Mouse (Mus musculus): Measurements from ENCODE around the gene Ttc4. TPM values are rescaled to one million over a fixed set of nuclear protein-coding genes. Genes with fewer than 3 reads are reported as not detected.
A peak's percentile ranks its signal among the peaks of the same experiment; 100 is the strongest.

Gene Ttc4
- polyA plus RNA-seq, 1 experiment from 2014 or later: 106 TPM

DNA sequence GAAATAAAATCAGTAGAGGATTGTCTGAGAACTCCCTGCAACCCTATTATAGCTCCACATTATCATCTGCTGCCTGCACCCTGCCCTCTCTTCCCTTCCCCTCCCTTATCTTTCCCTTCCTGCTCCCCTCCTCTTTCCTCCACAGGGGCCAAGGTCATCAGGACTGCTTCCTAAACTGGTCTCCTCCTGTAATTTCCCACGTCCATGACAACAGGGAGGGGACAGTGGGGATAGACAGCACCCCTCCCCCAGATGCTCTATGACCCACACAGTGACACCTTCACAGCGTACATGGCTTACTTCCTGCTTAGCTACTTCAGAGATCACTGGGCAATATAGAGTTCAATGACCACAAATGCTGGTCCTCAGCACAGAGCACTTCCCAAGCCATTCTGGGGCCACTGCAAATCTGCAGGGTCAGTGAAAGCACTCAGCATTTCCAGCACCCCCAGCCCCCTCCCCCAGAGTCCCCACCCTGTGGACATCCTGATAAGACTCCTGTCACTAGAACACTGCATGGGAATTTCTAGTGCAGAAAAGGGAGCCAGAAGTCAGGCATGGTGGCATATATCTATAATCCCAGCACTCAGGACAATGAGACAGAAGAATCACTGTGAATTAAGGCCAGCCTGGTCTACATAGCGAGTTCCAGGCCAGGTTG is 10.0 kb upstream of the Ttc4 start:
- H3K27me3 ChIP-seq: no peaks in the 10 kb centered on the region
- 0 out of 2 replicates have a peak, but pooled peaks cover 2% of the 10 kb centered on the region for H3K9me3 ChIP-seq
- H3K27ac ChIP-seq: no peak overlapping the region
- no peaks in the 10 kb centered on the region for H3K4me1 ChIP-seq
- H3K36me3 ChIP-seq: no peaks in the 10 kb centered on the region
- no peak overlapping the region for H3K4me3 ChIP-seq
- 45% methylated on average over 3 of the region's 3 CpGs for WGBS
- ATAC-seq (ENCODE audit: insufficient number of reproducible peaks, insufficient read depth, low FRiP score, low TSS enrichment): no peak
- H3K9ac ChIP-seq: no peak overlapping the region
- no peak overlapping the region for H3K4me2 ChIP-seq (replicated peaks)

- 53% methylated on average over 2 of the region's 2 CpGs for WGBS
- no peak overlapping the region for H3K4me3 ChIP-seq
- H3K27ac ChIP-seq: no peak overlapping the region
- peaks cover 7% of the 10 kb centered on the region for H3K4me1 ChIP-seq
- H3K9me3 ChIP-seq: 0 out of 2 replicates have a peak, but pooled peaks cover 2% of the 10 kb centered on the region
- no peak overlapping the region for H3K9ac ChIP-seq
- no peaks in the 10 kb centered on the region for H3K27me3 ChIP-seq
- ATAC-seq (ENCODE audit: insufficient number of reproducible peaks, insufficient read depth, low FRiP score, low TSS enrichment): no peak
- peaks cover 11% of the 10 kb centered on the region for H3K36me3 ChIP-seq
- H3K4me2 ChIP-seq (replicated peaks): no peak overlapping the region
Measured at GRCm38 (mm10) chr4:106680955-106681354, 2.2 kb upstream of the Ttc4 start.

DNA sequence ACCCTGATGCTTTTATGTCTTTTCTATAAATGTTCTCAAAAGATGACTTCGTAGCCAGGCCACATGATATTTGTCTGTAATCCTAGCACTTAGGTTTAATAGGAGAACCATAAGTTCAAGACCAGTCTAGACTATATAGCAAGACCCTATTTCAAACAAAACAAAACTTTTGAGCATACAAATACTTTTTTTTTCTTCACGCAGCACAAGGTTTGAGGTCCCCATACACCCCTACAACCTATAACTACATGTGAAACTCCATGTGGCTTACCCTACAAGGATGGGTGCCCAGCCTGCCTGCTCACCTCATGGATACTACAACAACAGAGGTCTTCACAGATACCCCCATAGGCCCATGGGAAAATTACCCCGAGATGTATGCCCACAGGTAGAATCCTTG is 408 bp upstream of the Ttc4 start:
- 38% methylated on average over 3 of the region's 3 CpGs for WGBS
- Histone ChIP-seq H3K9me3 (no peaks in the 10 kb centered on the region), H3K4me1 (peaks cover 7% of the 10 kb centered on the region), H3K4me2 (replicated peaks) (peak overlapping the region; percentile 88), H3K4me3 (peak overlapping the region; percentile 75), H3K9ac (no peak overlapping the region), H3K27ac (no peak overlapping the region), H3K27me3 (no peaks in the 10 kb centered on the region), H3K36me3 (peaks cover 27% of the 10 kb centered on the region)
- ATAC-seq (ENCODE audit: insufficient number of reproducible peaks, insufficient read depth, low FRiP score, low TSS enrichment): no peak

DNA sequence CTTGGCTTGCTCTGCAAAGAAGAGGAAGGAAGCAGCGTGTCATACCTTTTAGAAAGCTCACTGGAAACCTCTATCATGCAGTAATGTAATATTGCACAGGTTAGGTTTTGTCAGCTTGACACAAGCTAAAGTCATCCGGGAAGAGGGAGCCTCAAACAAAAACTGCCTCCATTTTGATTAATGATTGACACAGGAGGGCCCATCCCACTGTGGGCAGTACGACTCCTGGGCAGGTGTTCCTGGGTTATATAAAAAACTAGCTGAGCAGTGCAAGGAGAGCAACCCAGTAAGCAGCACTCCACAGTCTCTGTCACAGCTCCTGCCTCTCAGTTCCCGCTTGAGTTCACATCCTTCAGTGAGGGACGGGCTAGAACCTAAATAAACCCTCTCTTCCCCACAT is 2.0 kb downstream of the Ttc4 start:
- Histone ChIP-seq H3K4me3 (no peak overlapping the region), H3K27ac (no peak overlapping the region), H3K27me3 (no peaks in the 10 kb centered on the region), H3K4me1 (peaks cover 7% of the 10 kb centered on the region), H3K36me3 (peaks cover 51% of the 10 kb centered on the region), H3K9me3 (no peaks in the 10 kb centered on the region), H3K4me2 (replicated peaks) (no peak overlapping the region), H3K9ac (no peak overlapping the region)
- ATAC-seq (ENCODE audit: insufficient number of reproducible peaks, insufficient read depth, low FRiP score, low TSS enrichment): no peak
- 86% methylated on average over 5 of the region's 5 CpGs for WGBS

DNA sequence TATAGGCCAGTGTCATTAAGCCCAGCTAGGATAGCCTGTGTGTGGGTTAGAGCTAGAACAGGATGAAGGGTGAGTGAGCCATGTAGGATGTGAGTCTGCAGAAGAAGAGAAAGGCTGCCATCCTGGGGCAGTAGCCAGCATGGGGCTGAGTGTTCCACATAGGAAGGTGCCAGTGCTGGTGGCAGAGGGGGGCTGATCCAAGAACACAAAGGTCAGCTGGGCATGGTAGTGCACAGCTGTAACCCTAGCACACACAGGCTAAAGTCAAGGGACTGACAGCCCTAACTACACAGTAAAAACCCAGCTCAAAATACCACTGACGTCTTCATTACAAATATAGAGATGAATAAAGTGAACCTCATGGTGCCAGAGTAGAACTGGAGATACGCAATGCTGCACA is 12.2 kb downstream of the Ttc4 start:
- 91% methylated on average over 2 of the region's 2 CpGs for WGBS
- Histone ChIP-seq H3K4me3 (no peak overlapping the region), H3K9ac (no peak overlapping the region), H3K27me3 (no peaks in the 10 kb centered on the region), H3K4me1 (no peaks in the 10 kb centered on the region), H3K27ac (no peak overlapping the region), H3K36me3 (peaks cover 98% of the 10 kb centered on the region), H3K9me3 (no peaks in the 10 kb centered on the region), H3K4me2 (replicated peaks) (no peak overlapping the region)
- no peak for ATAC-seq (ENCODE audit: insufficient number of reproducible peaks, insufficient read depth, low FRiP score, low TSS enrichment)

DNA sequence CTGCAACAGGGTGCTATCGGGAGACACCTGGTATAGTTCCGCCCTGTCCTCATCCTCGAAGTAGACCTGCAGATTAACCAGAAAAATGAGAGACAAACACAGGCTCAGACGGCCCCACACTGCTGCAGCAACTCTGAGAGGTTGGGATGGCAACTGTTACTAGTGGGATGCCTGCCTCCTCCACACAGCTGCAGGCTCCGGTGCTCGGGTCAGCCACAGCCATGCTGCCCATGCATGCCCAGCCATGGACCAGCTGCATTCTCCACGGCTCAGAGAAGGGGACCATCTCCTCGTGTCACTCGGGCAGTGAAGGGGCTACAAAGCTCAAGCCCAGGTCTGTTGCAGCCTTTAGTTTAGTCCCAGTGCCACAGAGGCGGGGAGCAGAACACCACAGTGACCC is 13.1 kb downstream of the Ttc4 start:
- Histone ChIP-seq H3K4me2 (replicated peaks) (no peak overlapping the region), H3K4me1 (no peaks in the 10 kb centered on the region), H3K36me3 (peaks cover 98% of the 10 kb centered on the region), H3K9ac (no peak overlapping the region), H3K9me3 (no peaks in the 10 kb centered on the region), H3K4me3 (no peak overlapping the region), H3K27ac (no peak overlapping the region), H3K27me3 (no peaks in the 10 kb centered on the region)
- no peak for ATAC-seq (ENCODE audit: insufficient number of reproducible peaks, insufficient read depth, low FRiP score, low TSS enrichment)
- WGBS: 92% methylated on average over 10 of the region's 10 CpGs

- WGBS: 95% methylated on average over 2 of the region's 2 CpGs
- H3K9ac ChIP-seq: no peak overlapping the region
- no peaks in the 10 kb centered on the region for H3K27me3 ChIP-seq
- ATAC-seq (ENCODE audit: insufficient number of reproducible peaks, insufficient read depth, low FRiP score, low TSS enrichment): no peak
- H3K4me2 ChIP-seq (replicated peaks): no peak overlapping the region
- H3K27ac ChIP-seq: no peak overlapping the region
- peaks cover 98% of the 10 kb centered on the region for H3K36me3 ChIP-seq
- H3K9me3 ChIP-seq: no peaks in the 10 kb centered on the region
- H3K4me1 ChIP-seq: no peaks in the 10 kb centered on the region
- no peak overlapping the region for H3K4me3 ChIP-seq
Measured at GRCm38 (mm10) chr4:106665269-106665668, 13.5 kb downstream of the Ttc4 start.

GRCm38 (mm10) chr4:106664697-106665096 is 14.0 kb downstream of the Ttc4 start:
- WGBS: 91% methylated on average over 6 of the region's 6 CpGs
- Histone ChIP-seq H3K4me1 (no peaks in the 10 kb centered on the region), H3K36me3 (peaks cover 98% of the 10 kb centered on the region), H3K4me2 (replicated peaks) (no peak overlapping the region), H3K4me3 (no peak overlapping the region), H3K27me3 (no peaks in the 10 kb centered on the region), H3K9ac (no peak overlapping the region), H3K9me3 (no peaks in the 10 kb centered on the region), H3K27ac (no peak overlapping the region)
- ATAC-seq (ENCODE audit: insufficient number of reproducible peaks, insufficient read depth, low FRiP score, low TSS enrichment): no peak

DNA sequence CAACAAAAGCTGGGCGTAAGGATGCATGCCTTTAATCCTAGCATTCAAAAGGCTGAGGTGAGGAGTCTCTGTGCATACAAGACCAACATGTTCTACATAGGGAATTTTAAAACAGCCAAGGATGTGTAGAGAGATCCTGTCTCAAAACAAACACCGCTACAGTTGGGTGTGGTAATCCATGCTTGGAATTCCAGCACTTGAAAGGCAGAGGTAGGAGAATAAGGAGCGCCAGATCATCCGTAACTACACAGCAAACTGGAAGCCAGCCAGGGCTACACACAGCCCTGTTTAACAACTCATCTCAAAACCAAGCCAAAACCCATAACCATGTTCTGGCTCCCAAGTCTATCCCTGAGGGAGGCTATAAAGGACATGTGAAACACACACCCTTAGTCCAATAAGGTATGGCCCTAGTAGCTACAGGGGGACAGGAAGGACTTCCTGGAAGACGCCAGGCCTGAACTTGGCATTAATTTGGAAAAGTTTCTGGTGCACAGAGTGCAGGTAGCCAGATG is 14.7 kb downstream of the Ttc4 start:
- WGBS: 92% methylated on average over 5 of the region's 5 CpGs
- Histone ChIP-seq H3K27me3 (no peaks in the 10 kb centered on the region), H3K4me1 (no peaks in the 10 kb centered on the region), H3K4me2 (replicated peaks) (no peak overlapping the region), H3K9ac (no peak overlapping the region), H3K36me3 (peaks cover 96% of the 10 kb centered on the region), H3K4me3 (no peak overlapping the region), H3K9me3 (no peaks in the 10 kb centered on the region), H3K27ac (no peak overlapping the region)
- no peak for ATAC-seq (ENCODE audit: insufficient number of reproducible peaks, insufficient read depth, low FRiP score, low TSS enrichment)

DNA sequence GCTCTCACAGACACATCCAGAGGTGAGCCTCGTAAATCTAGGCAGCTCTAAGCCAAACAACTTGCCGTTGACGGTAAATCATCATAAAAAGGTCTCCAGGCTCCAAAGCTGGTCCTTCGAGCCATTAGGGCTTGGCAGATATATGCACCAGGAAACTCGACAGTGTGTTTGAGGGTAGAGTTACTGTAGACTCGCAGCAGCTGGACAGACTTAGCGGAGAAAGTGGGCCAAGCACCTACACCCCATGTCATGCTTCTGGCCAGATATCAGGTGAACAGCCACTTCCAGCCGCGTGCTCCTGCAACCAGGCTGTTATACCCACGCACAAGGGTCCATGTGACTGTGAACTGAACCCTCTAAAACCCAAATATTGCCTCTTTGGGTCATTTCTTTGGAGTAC is 23.1 kb downstream of the Ttc4 start:
- Histone ChIP-seq H3K4me1 (peaks cover 6% of the 10 kb centered on the region), H3K9ac (no peak overlapping the region), H3K4me3 (no peak overlapping the region), H3K9me3 (no peaks in the 10 kb centered on the region), H3K36me3 (peaks cover 45% of the 10 kb centered on the region), H3K27me3 (no peaks in the 10 kb centered on the region), H3K27ac (no peak overlapping the region), H3K4me2 (replicated peaks) (no peak overlapping the region)
- no peak for ATAC-seq (ENCODE audit: insufficient number of reproducible peaks, insufficient read depth, low FRiP score, low TSS enrichment)
- WGBS: 89% methylated on average over 10 of the region's 10 CpGs

DNA sequence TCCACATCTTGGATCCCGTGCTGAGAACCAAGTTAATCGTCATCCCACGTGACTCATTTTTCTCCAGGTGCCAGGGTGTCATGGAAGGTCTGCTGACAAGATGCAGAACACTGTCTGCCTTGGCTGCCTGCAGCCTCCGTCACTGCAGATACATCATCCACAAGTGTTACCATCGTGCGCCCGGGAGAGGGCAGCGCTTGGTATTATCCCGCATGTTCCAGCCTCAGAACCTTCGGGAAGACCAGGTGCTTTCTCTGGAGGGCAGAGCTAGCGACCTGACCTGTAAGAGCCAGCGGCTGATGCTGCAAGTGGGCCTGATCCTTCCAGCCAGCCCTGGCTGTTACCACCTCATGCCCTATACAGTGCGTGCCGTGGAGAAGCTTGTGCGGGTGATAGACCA is 25.7 kb downstream of the Ttc4 start:
- Histone ChIP-seq H3K27me3 (no peaks in the 10 kb centered on the region), H3K9me3 (no peaks in the 10 kb centered on the region), H3K36me3 (peaks cover 27% of the 10 kb centered on the region), H3K9ac (no peak overlapping the region), H3K27ac (no peak overlapping the region), H3K4me2 (replicated peaks) (no peak overlapping the region), H3K4me1 (peaks cover 6% of the 10 kb centered on the region), H3K4me3 (no peak overlapping the region)
- no peak for ATAC-seq (ENCODE audit: insufficient number of reproducible peaks, insufficient read depth, low FRiP score, low TSS enrichment)
- 93% methylated on average over 15 of the region's 15 CpGs for WGBS

- H3K27me3 ChIP-seq: no peaks in the 10 kb centered on the region
- no peak overlapping the region for H3K9ac ChIP-seq
- peaks cover 27% of the 10 kb centered on the region for H3K36me3 ChIP-seq
- H3K4me1 ChIP-seq: peaks cover 6% of the 10 kb centered on the region
- no peaks in the 10 kb centered on the region for H3K9me3 ChIP-seq
- WGBS: 86% methylated on average over 3 of the region's 3 CpGs
- H3K4me3 ChIP-seq: no peak overlapping the region
- no peak overlapping the region for H3K27ac ChIP-seq
- no peak for ATAC-seq (ENCODE audit: insufficient number of reproducible peaks, insufficient read depth, low FRiP score, low TSS enrichment)
- H3K4me2 ChIP-seq (replicated peaks): no peak overlapping the region
Measured at GRCm38 (mm10) chr4:106652546-106652945, 26.2 kb downstream of the Ttc4 start.
